ENCODE assay signal across 7 mouse cellular contexts in genomic region chr7:136872059-136872458, GRCm38 (mm10). TPM values are rescaled to one million over a fixed set of nuclear protein-coding genes. Genes with fewer than 3 reads are reported as not detected.
A peak's percentile ranks its signal among the peaks of the same experiment; 100 is the strongest.
DNase-seq lines count a peak whose midpoint lies in the region; ATAC-seq and TF ChIP-seq lines count a peak whose summit lies in the region.

No protein-coding gene starts in this region.

- H3K27ac ChIP-seq in embryonic facial prominence, embryonic 11.5 days (replicated peaks; ENCODE audit: low read depth, low read length) = no peak overlapping the region
- no peak overlapping the region for H3K27ac ChIP-seq in hindbrain, embryonic 11.5 days (ENCODE audit: low read depth, low read length)
- H3K27ac ChIP-seq in intestine, postnatal 0 days (ENCODE audit: low read depth, low read length) = no peak overlapping the region

- 0 out of 2 replicates have a peak, but pooled peaks have one; percentile 59 for ATAC-seq in embryonic facial prominence, embryonic 11.5 days (replicated peaks; ENCODE audit: insufficient number of reproducible peaks, low FRiP score, low TSS enrichment, low read depth)
- ATAC-seq in hindbrain, embryonic 11.5 days (ENCODE audit: low FRiP score) = no peak
- no peak for ATAC-seq in intestine, postnatal 0 days

- 11% methylated on average over 8 of the region's 8 CpGs for WGBS in embryonic facial prominence, embryonic 11.5 days
- WGBS in hindbrain, embryonic 11.5 days = 6% methylated on average over 8 of the region's 8 CpGs
- 45% methylated on average over 8 of the region's 8 CpGs for WGBS in intestine, postnatal 0 days

- intact Hi-C loops in left cerebral cortex, postnatal 25 days (cut with DNase I) = no loop called here

- H3K27me3 ChIP-seq in embryonic facial prominence, embryonic 11.5 days (ENCODE audit: control insufficient read depth, insufficient read depth, low read length) = peaks cover 2% of the 10 kb centered on the region; the same call in 1 of the 2 replicates
- no peaks in the 10 kb centered on the region for H3K27me3 ChIP-seq in hindbrain, embryonic 11.5 days (ENCODE audit: control insufficient read depth, insufficient read depth, low read length)
- no peaks in the 10 kb centered on the region for H3K27me3 ChIP-seq in intestine, postnatal 0 days (replicated peaks; ENCODE audit: control insufficient read depth, insufficient read depth, low read length)

- no peak overlapping the region for H3K4me3 ChIP-seq in embryonic facial prominence, embryonic 11.5 days (ENCODE audit: low read depth, low read length)
- H3K4me3 ChIP-seq in hindbrain, embryonic 11.5 days (ENCODE audit: low read depth, low read length) = no peak overlapping the region
- no peak overlapping the region for H3K4me3 ChIP-seq in intestine, postnatal 0 days (ENCODE audit: low read depth, low read length)

- no peaks in the 10 kb centered on the region for H3K4me1 ChIP-seq in embryonic facial prominence, embryonic 11.5 days (ENCODE audit: control insufficient read depth, insufficient read depth, low read length)
- peaks cover 3% of the 10 kb centered on the region; the same call in 1 of the 2 replicates for H3K4me1 ChIP-seq in hindbrain, embryonic 11.5 days (replicated peaks; ENCODE audit: control insufficient read depth, insufficient read depth, low read length)
- H3K4me1 ChIP-seq in intestine, postnatal 0 days (replicated peaks; ENCODE audit: control insufficient read depth, insufficient read depth, low read length) = no peaks in the 10 kb centered on the region

- H3K9me3 ChIP-seq in embryonic facial prominence, embryonic 11.5 days (replicated peaks; ENCODE audit: control insufficient read depth, low read length) = no peaks in the 10 kb centered on the region
- no peaks in the 10 kb centered on the region for H3K9me3 ChIP-seq in hindbrain, embryonic 11.5 days (ENCODE audit: control insufficient read depth, low read length)
- no peaks in the 10 kb centered on the region for H3K9me3 ChIP-seq in intestine, postnatal 0 days (ENCODE audit: control insufficient read depth)

- no peak for TF ChIP-seq CTCF in intestine, postnatal 0 days (IDR thresholded peaks at IDR 0.05; ENCODE audit: low read depth)

- H3K4me2 ChIP-seq in embryonic facial prominence, embryonic 11.5 days (ENCODE audit: low read depth, low read length) = no peak overlapping the region
- no peak overlapping the region for H3K4me2 ChIP-seq in hindbrain, embryonic 11.5 days (replicated peaks; ENCODE audit: low read depth, low read length)
- no peak overlapping the region for H3K4me2 ChIP-seq in intestine, postnatal 0 days (replicated peaks; ENCODE audit: low read depth)

- H3K9ac ChIP-seq in embryonic facial prominence, embryonic 11.5 days (replicated peaks; ENCODE audit: low read length) = no peak overlapping the region
- H3K9ac ChIP-seq in hindbrain, embryonic 11.5 days (ENCODE audit: low read depth, low read length) = no peak overlapping the region
- no peak overlapping the region for H3K9ac ChIP-seq in intestine, postnatal 0 days (ENCODE audit: low read depth, low read length)

- peak; percentile 75 for DNase-seq in embryonic facial prominence, embryonic 11.5 days (ENCODE audit: low spot score)
- peak; percentile 31 for DNase-seq in hindbrain, embryonic 11.5 days (ENCODE audit: low spot score)
- peak; percentile 72 to 93 for DNase-seq in left cerebral cortex, postnatal 25 days (ENCODE audit: low spot score in 2 of 2)
- DNase-seq in right cerebral cortex, postnatal 4 days = peak; percentile 38
- no peak for DNase-seq in adrenal gland, adult (ENCODE audit: inconsistent age in 2 of 2, low spot score in 1 of 2)
- no peak for DNase-seq in heart, adult 9 months (ENCODE audit: low spot score in 2 of 2)

- H3K36me3 ChIP-seq in embryonic facial prominence, embryonic 11.5 days (replicated peaks; ENCODE audit: control insufficient read depth, insufficient read depth, low read depth, low read length) = no peaks in the 10 kb centered on the region
- H3K36me3 ChIP-seq in hindbrain, embryonic 11.5 days (ENCODE audit: control insufficient read depth, insufficient read depth, low read length) = no peaks in the 10 kb centered on the region
- H3K36me3 ChIP-seq in intestine, postnatal 0 days (ENCODE audit: control insufficient read depth, insufficient read depth) = no peaks in the 10 kb centered on the region

RNA-seq across cellular contexts. Expression of gene Mgmt, which starts 22.4 kb away (rescaled TPM):
- polyA plus RNA-seq in embryonic facial prominence, embryonic 11.5 days (2014; fragmentation: Nextera tagmentation; extraction: Ambion mirVana) = 5.0 and 5.7 TPM in 2 replicates
- 3.9 and 4.0 TPM in 2 replicates for polyA plus RNA-seq in hindbrain, embryonic 11.5 days (2014; fragmentation: Nextera tagmentation; extraction: Ambion mirVana)
- total RNA-seq in left cerebral cortex, postnatal 25 days (2021) = under 1 TPM; 0.78 to 0.87 TPM
- polyA plus RNA-seq in intestine, postnatal 0 days (2015; fragmentation: Nextera tagmentation; extraction: Ambion mirVana) = 2.5 TPM in 2 replicates

Comparison
In these comparisons a context has a peak if more than half of its experiments do, and no peak if none do; other contexts are left out.
1. DNase-seq: peak in embryonic facial prominence, embryonic 11.5 days (single experiment), hindbrain, embryonic 11.5 days (single experiment), left cerebral cortex, postnatal 25 days (2 of 2) and right cerebral cortex, postnatal 4 days (single experiment); none in adrenal gland, adult (0 of 2) and heart, adult 9 months (0 of 2).